Mouse (Mus musculus) hindbrain, embryonic 13.5 days (tissue): ENCODE results near the gene Slc16a11. TPM values are rescaled to one million over a fixed set of nuclear protein-coding genes. Genes with fewer than 3 reads are reported as not detected.
A peak's percentile ranks its signal among the peaks of the same experiment; 100 is the strongest.

Experiments
- ATAC-seq: fragments of 200-750 bp; cut with Nextera tagmentation; 2 replicates; pipeline ENCODE4 v1.8.0; 2017; ENCODE audit warnings: moderate TSS enrichment; ENCODE audit not compliant: low FRiP score
- H3K27ac ChIP-seq: fragments of 300-500 bp; sonication (generic); 2 replicates; pipeline ENCODE4 v1.5.1; 2015; ENCODE audit warnings: inconsistent platforms, mild to moderate bottlenecking, moderate library complexity
- H3K27me3 ChIP-seq: fragments of 300-500 bp; sonication (generic); 2 replicates; pipeline ENCODE4 v1.6.1; 2015; ENCODE audit warnings: mild to moderate bottlenecking, inconsistent platforms
- H3K36me3 ChIP-seq: fragments of 300-500 bp; sonication (generic); 2 replicates; pipeline ENCODE4 v1.6.1; 2015; ENCODE audit warnings: mild to moderate bottlenecking, inconsistent platforms
- H3K4me1 ChIP-seq: fragments of 300-500 bp; sonication (generic); replicated peaks from 2 replicates; pipeline ENCODE4 v1.6.1; 2015; ENCODE audit warnings: inconsistent platforms
- H3K4me2 ChIP-seq: fragments of 300-500 bp; sonication (generic); 2 replicates; pipeline ENCODE4 v1.6.1; 2015; ENCODE audit warnings: inconsistent platforms, mild to moderate bottlenecking, moderate library complexity
- H3K4me3 ChIP-seq: fragments of 300-500 bp; sonication (generic); 2 replicates; pipeline ENCODE4 v1.5.1; 2015; ENCODE audit warnings: mild to moderate bottlenecking, inconsistent platforms
- H3K9ac ChIP-seq: fragments of 300-500 bp; sonication (generic); 2 replicates; pipeline ENCODE4 v1.6.1; 2015; ENCODE audit warnings: mild to moderate bottlenecking, inconsistent platforms
- H3K9me3 ChIP-seq: fragments of 300-500 bp; sonication (generic); 2 replicates; pipeline ENCODE4 v1.6.1; 2016; ENCODE audit warnings: inconsistent platforms
- WGBS: fragments of 180-500 bp; shearing (Covaris S2); methylation state at CpG from one replicate; pipeline ENCODE4 v1.1.7; 2015; 5-methylcytosine and 5-hydroxymethylcytosine counted together
- polyA plus RNA-seq: library from polyadenylated mRNA; unstranded; fragments of >200 nt; fragmentation: Nextera tagmentation; extraction: Ambion mirVana; gene quantifications from 2 replicates; pipeline ENCODE4 v1.2.1, GENCODE M21; 2015

Gene Slc16a11
- polyA plus RNA-seq, 1 experiment from 2014 or later, result 4.6 TPM

DNA sequence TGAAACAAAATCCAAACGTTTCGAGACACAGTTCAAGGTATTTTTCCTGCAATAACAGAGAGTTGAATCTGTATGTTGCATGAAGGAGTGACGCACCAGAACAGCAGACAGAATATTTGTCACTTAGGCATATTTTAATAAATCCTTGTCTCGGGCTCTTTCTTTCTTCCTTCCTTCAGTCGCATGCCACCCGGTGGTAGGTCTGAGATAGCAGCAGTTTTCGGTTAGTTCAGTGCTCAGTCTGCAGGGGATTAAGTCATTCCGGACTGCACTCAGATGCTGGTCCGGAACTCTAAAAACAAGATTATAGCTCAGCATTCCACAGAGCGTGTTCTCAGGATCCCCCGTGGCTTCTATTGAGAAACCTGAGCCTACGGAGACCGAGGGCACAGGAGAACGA lies 33.2 kb upstream of the Slc16a11 start:
- Histone ChIP-seq H3K4me1 (no peaks in the 10 kb centered on the region), H3K4me2 (no peak overlapping the region)
- 41% methylated on average over 14 of the region's 14 CpGs for WGBS

DNA sequence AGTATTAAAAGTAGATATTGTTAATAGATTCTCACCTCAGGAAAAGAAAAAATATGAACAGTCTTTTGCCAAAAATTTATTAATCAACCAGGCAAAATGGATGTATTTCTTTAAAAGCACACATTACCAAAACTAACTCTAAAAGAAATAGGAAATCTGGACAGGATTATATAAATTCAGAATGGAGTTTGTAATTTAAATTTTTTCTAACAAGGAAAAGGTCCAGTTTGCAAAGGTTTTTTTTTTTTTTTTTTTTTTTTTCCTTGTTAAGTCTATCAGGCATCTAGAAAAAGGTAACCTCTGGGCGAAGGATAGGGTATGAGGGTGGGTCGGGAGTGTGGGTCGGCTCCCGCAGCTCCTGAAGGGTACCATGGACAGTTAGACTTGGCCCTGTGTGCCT lies 32.1 kb upstream of the Slc16a11 start:
- no peaks in the 10 kb centered on the region for H3K4me1 ChIP-seq
- H3K36me3 ChIP-seq, result no peaks in the 10 kb centered on the region
- ATAC-seq, result no peak
- no peaks in the 10 kb centered on the region for H3K27me3 ChIP-seq
- H3K9me3 ChIP-seq, result no peaks in the 10 kb centered on the region; the same call in 1 of the 2 replicates
- H3K4me2 ChIP-seq, result no peak overlapping the region
- H3K4me3 ChIP-seq, result no peak overlapping the region
- 90% methylated on average over 4 of the region's 4 CpGs for WGBS
- no peak overlapping the region for H3K27ac ChIP-seq
- H3K9ac ChIP-seq, result no peak overlapping the region

More for the DNA sequence above, 33.2 kb upstream of the Slc16a11 start:
- Histone ChIP-seq H3K4me3 (no peak overlapping the region), H3K9ac (no peak overlapping the region), H3K27ac (no peak overlapping the region), H3K27me3 (no peaks in the 10 kb centered on the region), H3K9me3 (no peaks in the 10 kb centered on the region; the same call in 1 of the 2 replicates), H3K36me3 (no peaks in the 10 kb centered on the region)
- no peak for ATAC-seq

DNA sequence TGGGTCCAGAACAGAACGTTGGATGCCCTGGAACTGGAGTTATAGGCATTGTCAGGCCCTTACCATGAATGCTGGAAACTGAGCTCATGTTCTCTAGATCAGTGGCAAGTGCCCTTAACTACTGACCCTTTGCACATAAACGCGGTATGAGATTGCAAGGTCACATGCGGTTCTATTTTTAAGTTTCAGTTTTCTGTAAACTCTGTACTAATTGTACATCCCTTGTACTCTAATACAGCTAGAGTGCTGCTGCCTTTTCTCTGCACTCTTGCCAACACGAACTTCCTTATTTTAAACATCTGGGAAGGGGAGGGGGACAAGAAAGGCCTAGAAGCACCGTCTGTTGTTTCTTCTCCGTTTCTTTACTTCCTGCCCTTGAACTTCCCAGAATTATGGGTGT lies 27.4 kb upstream of the Slc16a11 start:
- 82% methylated on average over 7 of the region's 7 CpGs for WGBS
- no peak overlapping the region for H3K4me3 ChIP-seq
- no peak overlapping the region for H3K27ac ChIP-seq
- H3K9me3 ChIP-seq, result no peaks in the 10 kb centered on the region
- no peaks in the 10 kb centered on the region for H3K4me1 ChIP-seq
- no peak overlapping the region for H3K9ac ChIP-seq
- H3K36me3 ChIP-seq, result no peaks in the 10 kb centered on the region
- H3K27me3 ChIP-seq, result no peaks in the 10 kb centered on the region
- H3K4me2 ChIP-seq, result no peak overlapping the region
- no peak for ATAC-seq

DNA sequence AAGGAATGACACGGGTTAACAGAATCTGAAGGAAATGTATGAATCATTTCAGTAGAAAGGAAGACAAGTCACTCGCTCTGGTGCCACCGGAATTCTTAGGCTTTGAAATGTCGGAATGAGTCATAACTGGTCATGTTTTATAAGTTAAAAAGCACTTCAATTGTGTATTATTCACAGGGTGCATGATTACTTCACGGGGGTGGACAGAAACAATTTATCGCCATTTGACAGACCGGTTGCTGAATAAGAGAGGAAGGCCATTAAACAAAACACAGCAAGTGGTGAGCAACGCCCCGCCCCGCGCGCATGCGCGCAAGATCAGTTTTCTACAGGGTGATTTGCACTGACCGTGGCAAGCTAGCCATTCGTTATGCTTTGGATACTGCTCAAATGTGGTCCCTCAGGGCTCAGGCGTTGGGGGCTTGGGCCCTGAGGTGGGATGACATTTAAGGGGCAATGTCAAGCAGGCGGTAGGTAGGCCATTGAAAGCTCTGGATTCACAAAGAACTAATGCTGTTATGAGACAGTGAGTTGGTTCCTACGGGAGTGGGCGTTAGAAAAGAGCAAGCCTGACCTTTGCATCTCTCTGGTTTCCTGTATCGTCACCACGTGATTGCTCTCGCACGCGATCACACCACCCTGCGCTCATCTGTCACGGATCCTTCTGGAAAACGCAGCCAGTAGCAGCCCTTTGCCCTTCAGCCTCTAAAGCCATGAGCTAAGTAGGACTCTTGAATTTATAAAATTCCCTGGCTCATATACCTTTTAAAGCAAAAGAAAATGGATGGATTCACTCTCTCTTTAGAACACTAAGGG lies 23.0 kb upstream of the Slc16a11 start:
- H3K27ac ChIP-seq, result no peak overlapping the region
- no peaks in the 10 kb centered on the region for H3K36me3 ChIP-seq
- H3K9me3 ChIP-seq, result no peaks in the 10 kb centered on the region
- no peaks in the 10 kb centered on the region for H3K27me3 ChIP-seq
- H3K4me1 ChIP-seq, result no peaks in the 10 kb centered on the region
- WGBS, result 75% methylated on average over 28 of the region's 28 CpGs
- H3K4me3 ChIP-seq, result no peak overlapping the region
- 0 out of 2 replicates have a peak overlapping the region, but pooled peaks have one; percentile 1 for H3K4me2 ChIP-seq
- H3K9ac ChIP-seq, result no peak overlapping the region
- no peak for ATAC-seq

DNA sequence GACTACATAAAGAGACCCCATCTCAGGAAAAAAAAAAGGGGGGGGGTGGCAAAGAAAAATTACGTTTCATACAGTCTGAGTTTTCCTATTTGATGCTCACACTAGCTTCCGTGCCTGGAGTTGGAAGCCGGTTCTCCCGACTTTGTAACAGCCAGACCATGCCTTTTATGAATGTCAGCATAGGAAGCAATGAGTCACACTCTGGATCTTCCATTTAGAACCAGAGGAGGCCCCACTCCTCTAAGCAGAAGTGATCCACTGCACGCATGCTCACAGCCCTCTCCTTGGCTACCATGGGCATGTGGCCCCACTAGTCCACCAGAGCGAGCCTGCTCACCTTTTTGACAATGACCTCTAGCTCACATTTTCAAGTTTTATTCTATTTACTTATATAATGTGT lies 21.4 kb upstream of the Slc16a11 start:
- Histone ChIP-seq H3K27ac (no peak overlapping the region), H3K4me2 (no peak overlapping the region), H3K36me3 (no peaks in the 10 kb centered on the region), H3K9me3 (no peaks in the 10 kb centered on the region), H3K4me1 (no peaks in the 10 kb centered on the region), H3K4me3 (no peak overlapping the region), H3K27me3 (no peaks in the 10 kb centered on the region), H3K9ac (no peak overlapping the region)
- WGBS, result 83% methylated on average over 6 of the region's 6 CpGs
- no peak for ATAC-seq

DNA sequence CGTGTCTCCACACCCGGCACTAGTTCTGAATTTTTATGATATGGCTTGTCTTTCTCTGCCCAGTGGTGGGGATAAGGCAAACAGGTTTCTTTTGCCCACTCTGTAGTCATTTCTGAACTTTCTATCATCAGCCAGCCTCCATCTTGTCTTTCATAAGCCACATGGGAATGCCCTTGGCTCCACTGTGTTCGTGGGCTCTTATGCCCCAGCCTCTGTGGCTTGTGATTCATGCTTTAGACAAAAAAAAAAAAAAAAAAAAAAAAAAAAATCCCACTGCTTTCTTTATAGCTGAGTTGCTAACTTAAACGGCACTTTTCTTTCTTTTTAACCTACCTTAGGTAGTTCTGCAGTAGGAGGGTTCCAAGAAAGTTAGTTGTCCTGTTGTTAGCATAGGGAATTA lies 20.4 kb upstream of the Slc16a11 start:
- H3K27ac ChIP-seq, result no peak overlapping the region
- no peak overlapping the region for H3K4me2 ChIP-seq
- H3K4me1 ChIP-seq, result no peaks in the 10 kb centered on the region
- H3K9ac ChIP-seq, result 0 out of 2 replicates have a peak overlapping the region, but pooled peaks have one; percentile 29
- 86% methylated on average over 4 of the region's 4 CpGs for WGBS
- H3K9me3 ChIP-seq, result no peaks in the 10 kb centered on the region
- no peak overlapping the region for H3K4me3 ChIP-seq
- no peaks in the 10 kb centered on the region for H3K36me3 ChIP-seq
- no peak for ATAC-seq
- no peaks in the 10 kb centered on the region for H3K27me3 ChIP-seq

DNA sequence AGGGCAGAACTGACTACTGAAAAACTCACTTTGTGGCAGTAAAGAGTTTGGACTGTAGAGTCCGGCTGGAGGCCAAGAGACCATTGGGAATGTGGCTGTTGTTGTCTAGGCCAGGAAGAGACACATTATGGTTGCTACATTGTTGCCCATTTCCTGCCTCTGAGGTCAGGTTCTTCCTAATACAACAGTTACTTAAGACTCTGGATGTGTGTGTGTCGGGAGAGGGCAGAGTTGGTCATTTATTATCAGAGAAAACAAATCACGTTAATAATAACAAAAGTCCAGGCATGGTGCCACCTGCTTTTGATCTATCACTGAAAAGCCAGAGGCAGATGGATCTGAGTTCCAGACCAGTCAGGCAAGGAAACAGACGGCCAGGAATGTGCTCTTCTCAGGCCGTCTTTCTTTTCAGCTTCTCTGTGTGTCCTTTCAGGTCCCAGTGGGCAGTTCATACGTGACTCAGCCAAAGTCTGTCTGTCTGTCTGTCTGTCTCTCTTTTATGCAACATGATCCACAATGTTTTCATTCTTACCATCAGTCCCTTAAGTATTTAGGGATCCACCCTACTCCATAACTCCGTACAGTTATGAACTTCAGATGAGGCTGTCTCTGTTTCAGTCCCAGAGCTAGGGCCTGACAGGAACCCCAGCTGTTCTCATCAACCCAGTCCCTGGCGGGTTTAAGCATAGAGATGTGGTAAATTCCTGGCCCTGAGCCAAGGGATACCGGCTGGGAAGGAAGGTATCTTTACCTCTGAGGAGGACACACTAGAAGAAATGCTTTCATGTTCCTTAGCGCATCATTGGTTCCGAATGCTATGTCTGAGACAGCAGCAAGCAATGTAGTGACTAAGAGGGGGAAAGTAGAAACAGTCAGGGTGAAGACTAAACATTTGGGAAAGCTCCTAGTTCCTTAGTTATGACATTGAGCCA lies 18.9 kb upstream of the Slc16a11 start:
- Histone ChIP-seq H3K4me3 (no peak overlapping the region), H3K4me2 (no peak overlapping the region), H3K27ac (no peak overlapping the region), H3K4me1 (no peaks in the 10 kb centered on the region), H3K9ac (no peak overlapping the region), H3K9me3 (no peaks in the 10 kb centered on the region), H3K36me3 (no peaks in the 10 kb centered on the region), H3K27me3 (no peaks in the 10 kb centered on the region)
- no peak for ATAC-seq
- WGBS, result 64% methylated on average over 11 of the region's 11 CpGs

DNA sequence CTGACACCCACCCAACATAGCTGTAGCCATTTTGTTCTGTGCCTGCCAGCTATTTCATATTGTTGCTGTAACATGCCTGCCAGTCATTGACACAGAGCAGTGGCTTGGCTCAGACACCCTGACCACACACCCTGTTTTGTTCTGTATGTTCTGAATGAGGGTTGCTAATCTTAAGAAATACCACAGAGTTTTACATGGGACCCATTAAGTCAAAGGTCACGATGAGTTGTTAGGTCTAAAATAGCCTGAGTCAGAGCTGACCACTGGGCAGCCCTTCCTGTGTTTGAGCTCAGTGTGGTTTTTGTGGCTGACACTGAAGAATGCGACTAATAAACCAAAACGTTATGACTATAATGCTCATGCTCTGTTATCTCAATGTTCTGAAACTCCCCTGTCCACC lies 14.2 kb upstream of the Slc16a11 start:
- ATAC-seq, result no peak
- WGBS, result 92% methylated on average over 3 of the region's 3 CpGs

DNA sequence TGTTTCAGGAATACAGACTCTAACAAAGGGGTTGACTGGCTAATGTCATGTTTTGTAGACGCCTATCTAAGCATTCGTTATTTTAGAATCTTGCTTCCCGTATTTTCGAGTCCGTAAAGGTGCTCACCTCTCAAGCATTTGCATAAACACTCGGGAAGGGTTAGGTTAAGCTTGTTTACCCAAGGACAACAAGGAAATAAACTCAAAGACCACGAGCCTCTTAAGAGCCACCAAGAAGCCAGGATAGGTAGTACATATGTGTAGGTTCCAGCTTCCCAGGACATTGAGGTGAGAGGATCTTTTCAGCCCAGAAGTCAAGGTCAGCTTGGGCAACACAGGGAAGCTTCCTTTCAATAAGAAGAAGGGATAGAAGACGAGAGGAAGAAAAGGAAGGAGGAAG lies 13.4 kb upstream of the Slc16a11 start:
- Histone ChIP-seq H3K4me2 (no peak overlapping the region), H3K9me3 (no peaks in the 10 kb centered on the region), H3K4me3 (no peak overlapping the region), H3K9ac (no peak overlapping the region), H3K27me3 (0 out of 2 replicates have a peak, but pooled peaks cover 5% of the 10 kb centered on the region), H3K36me3 (no peaks in the 10 kb centered on the region), H3K27ac (no peak overlapping the region), H3K4me1 (0 out of 2 replicates have a peak, but pooled peaks cover 6% of the 10 kb centered on the region)
- no peak for ATAC-seq
- 84% methylated on average over 8 of the region's 8 CpGs for WGBS

More for the DNA sequence above, 14.2 kb upstream of the Slc16a11 start:
- Histone ChIP-seq H3K9me3 (no peaks in the 10 kb centered on the region), H3K27ac (no peak overlapping the region), H3K4me2 (no peak overlapping the region), H3K27me3 (0 out of 2 replicates have a peak, but pooled peaks cover 5% of the 10 kb centered on the region), H3K36me3 (no peaks in the 10 kb centered on the region), H3K9ac (no peak overlapping the region), H3K4me1 (0 out of 2 replicates have a peak, but pooled peaks cover 6% of the 10 kb centered on the region), H3K4me3 (no peak overlapping the region)

DNA sequence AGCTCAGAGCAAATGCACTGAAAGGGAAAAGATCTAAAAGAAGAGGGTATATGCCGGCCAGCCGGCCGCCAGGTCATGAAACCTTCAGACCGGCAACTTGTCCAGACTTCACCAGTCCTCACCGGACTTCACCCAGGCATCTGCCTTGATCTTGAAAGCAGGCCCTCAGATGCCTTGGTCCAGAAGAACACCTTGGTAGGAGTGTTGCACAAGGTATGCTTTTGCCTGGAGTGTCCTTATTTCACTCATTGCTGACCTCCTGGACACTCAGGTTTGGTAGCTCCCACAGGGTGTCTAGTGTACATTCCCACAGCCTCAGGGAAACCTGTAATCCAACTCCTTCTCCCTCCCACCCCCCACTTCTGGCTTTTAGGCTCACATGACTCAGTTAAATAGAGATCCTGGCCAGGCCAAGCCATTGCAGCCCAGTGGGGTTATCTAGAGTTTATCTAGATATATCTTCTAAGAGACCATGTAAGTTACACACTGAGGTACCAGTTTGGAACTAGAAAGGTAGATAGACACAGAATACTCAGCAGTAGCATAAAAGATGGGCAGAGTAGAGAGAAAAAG lies 12.4 kb upstream of the Slc16a11 start:
- WGBS, result 89% methylated on average over 5 of the region's 5 CpGs
- Histone ChIP-seq H3K9ac (no peak overlapping the region), H3K36me3 (no peaks in the 10 kb centered on the region), H3K4me3 (no peak overlapping the region), H3K9me3 (no peaks in the 10 kb centered on the region), H3K4me1 (0 out of 2 replicates have a peak, but pooled peaks cover 6% of the 10 kb centered on the region), H3K27ac (no peak overlapping the region), H3K4me2 (no peak overlapping the region), H3K27me3 (0 out of 2 replicates have a peak, but pooled peaks cover 5% of the 10 kb centered on the region)
- no peak for ATAC-seq

DNA sequence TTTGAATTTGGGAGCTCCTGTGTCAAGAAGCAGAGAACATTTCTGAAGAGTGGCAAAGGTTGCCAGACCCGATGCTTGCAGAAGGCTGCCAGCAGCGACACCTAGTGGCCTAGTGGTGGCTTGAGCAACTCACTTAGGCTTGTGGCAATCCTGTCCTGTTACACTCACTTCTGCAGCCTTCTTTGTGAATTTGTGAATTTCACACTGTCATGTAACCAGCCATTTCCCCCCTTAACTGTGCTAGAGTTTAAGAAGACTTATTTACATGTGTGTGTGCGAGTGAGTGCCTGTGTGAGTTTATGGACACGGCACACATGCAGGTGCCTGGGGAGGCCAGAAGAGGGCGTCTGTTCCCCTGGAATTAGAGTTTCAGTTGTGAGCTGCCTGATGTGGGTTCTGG lies 10.9 kb upstream of the Slc16a11 start:
- Histone ChIP-seq H3K9me3 (no peaks in the 10 kb centered on the region), H3K27me3 (0 out of 2 replicates have a peak, but pooled peaks cover 10% of the 10 kb centered on the region), H3K4me1 (0 out of 2 replicates have a peak, but pooled peaks cover 6% of the 10 kb centered on the region), H3K9ac (no peak overlapping the region), H3K36me3 (no peaks in the 10 kb centered on the region), H3K4me2 (no peak overlapping the region), H3K27ac (no peak overlapping the region), H3K4me3 (no peak overlapping the region)
- no peak for ATAC-seq
- 41% methylated on average over 5 of the region's 5 CpGs for WGBS

DNA sequence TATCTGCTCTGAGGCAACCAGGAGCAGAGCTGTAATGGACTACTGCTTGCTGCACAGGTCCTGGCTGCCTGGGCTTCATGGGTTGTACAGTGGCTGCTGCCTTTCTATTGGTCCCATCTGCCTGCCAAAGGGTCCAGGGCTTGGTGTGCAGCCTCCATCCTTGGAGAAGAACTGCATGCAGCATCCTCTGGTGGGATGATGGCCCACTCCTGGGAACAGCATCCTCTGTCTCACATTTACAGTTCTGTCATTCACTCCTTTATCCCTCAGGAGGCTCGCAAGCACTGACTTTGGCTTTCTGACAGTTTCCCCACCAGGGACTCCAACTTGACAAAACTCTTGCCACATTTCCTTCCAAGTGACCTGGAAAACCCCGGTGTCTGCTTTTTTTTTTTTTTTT lies 5.8 kb upstream of the Slc16a11 start:
- ATAC-seq, result no peak
- H3K4me3 ChIP-seq, result no peak overlapping the region
- H3K27me3 ChIP-seq, result peaks cover 20% of the 10 kb centered on the region
- no peaks in the 10 kb centered on the region for H3K4me1 ChIP-seq
- no peak overlapping the region for H3K27ac ChIP-seq
- 88% methylated on average over 2 of the region's 2 CpGs for WGBS
- 0 out of 2 replicates have a peak overlapping the region, but pooled peaks have one; percentile 26 for H3K9ac ChIP-seq
- no peaks in the 10 kb centered on the region for H3K36me3 ChIP-seq
- no peaks in the 10 kb centered on the region for H3K9me3 ChIP-seq
- no peak overlapping the region for H3K4me2 ChIP-seq
